Mouse (Mus musculus) stomach, postnatal 0 days (tissue): Measurements from ENCODE around the gene P2rx3. TPM values are rescaled to one million over a fixed set of nuclear protein-coding genes. Genes with fewer than 3 reads are reported as not detected.

ENCODE experiments used
- ATAC-seq: fragments of 200-750 bp; cut with Nextera tagmentation; 2 replicates; pipeline ENCODE4 v1.8.0; 2017; ENCODE audit not compliant: low FRiP score, low TSS enrichment
- DNase-seq: peaks from one replicate; pipeline ENCODE4 v3.0.0-alpha.2; 2016; ENCODE audit warnings: low spot score
- H3K27ac ChIP-seq: fragments of 300-500 bp; sonication (generic); replicated peaks from 2 replicates; pipeline ENCODE4 v1.5.1; 2014; ENCODE audit warnings: mild to moderate bottlenecking, control low read depth
- H3K27me3 ChIP-seq: fragments of 300-500 bp; sonication (generic); 2 replicates; pipeline ENCODE4 v1.6.1; 2014; ENCODE audit warnings: low read length; ENCODE audit not compliant: control insufficient read depth, insufficient read depth
- H3K36me3 ChIP-seq: fragments of 300-500 bp; sonication (generic); 2 replicates; pipeline ENCODE4 v1.6.1; 2014; ENCODE audit warnings: low read length, mixed read lengths; ENCODE audit not compliant: control insufficient read depth, insufficient read depth
- H3K4me1 ChIP-seq: fragments of 300-500 bp; sonication (generic); replicated peaks from 2 replicates; pipeline ENCODE4 v1.6.1; 2014; ENCODE audit warnings: antibody characterized with exemption; ENCODE audit not compliant: control insufficient read depth, insufficient read depth
- H3K4me2 ChIP-seq: fragments of 300-500 bp; sonication (generic); replicated peaks from 2 replicates; pipeline ENCODE4 v1.6.1; 2014; ENCODE audit warnings: low read depth, mild to moderate bottlenecking, control low read depth, moderate library complexity
- H3K4me3 ChIP-seq: fragments of 300-500 bp; sonication (generic); 2 replicates; pipeline ENCODE4 v1.5.1; 2014; ENCODE audit warnings: low read depth, low read length, control low read depth
- H3K9ac ChIP-seq: fragments of 300-500 bp; sonication (generic); 2 replicates; pipeline ENCODE4 v1.6.1; 2014; ENCODE audit warnings: mild to moderate bottlenecking, low read length, control low read depth, mixed read lengths
- H3K9me3 ChIP-seq: fragments of 300-500 bp; sonication (generic); 2 replicates; pipeline ENCODE4 v1.6.1; 2016; ENCODE audit warnings: low read length; ENCODE audit not compliant: control insufficient read depth
- CTCF ChIP-seq: IDR thresholded peaks from 2 replicates; pipeline ENCODE4 v1.5.1; 2016; ENCODE audit warnings: antibody characterized with exemption, low read depth, mild to moderate bottlenecking, moderate library complexity
- EP300 ChIP-seq: optimal IDR thresholded peaks from 2 replicates; pipeline ENCODE3; 2016; ENCODE audit warnings: antibody characterized with exemption
- WGBS: fragments of 180-500 bp; shearing (Covaris S2); extraction: QIAGEN DNeasy Blood & Tissue Kit; methylation state at CpG from one replicate; pipeline ENCODE4 v1.1.7; 2014; 5-methylcytosine and 5-hydroxymethylcytosine counted together
- polyA plus RNA-seq: library from polyadenylated mRNA; unstranded; fragments of >200 nt; fragmentation: Nextera tagmentation; extraction: Ambion mirVana; gene quantifications from 2 replicates; pipeline ENCODE4 v1.2.1, GENCODE M21; 2015

The P2rx3 gene
- polyA plus RNA-seq, 1 experiment from 2014 or later: 0.62 TPM

- Histone ChIP-seq H3K27ac (peak overlapping the region; percentile 96), H3K4me3 (no peak overlapping the region), H3K9ac (no peak overlapping the region), H3K9me3 (no peaks in the 10 kb centered on the region), H3K27me3 (no peaks in the 10 kb centered on the region), H3K36me3 (peaks cover 58% of the 10 kb centered on the region), H3K4me1 (no peaks in the 10 kb centered on the region), H3K4me2 (peak overlapping the region; percentile 77; the same call in 1 of the 2 replicates)
- TF ChIP-seq CTCF (peak; percentile 42), EP300 (no peak)
- 86% methylated on average over 6 of the region's 6 CpGs for WGBS
- ATAC-seq (no peak), DNase-seq (no peak)
Observed at GRCm38 (mm10) chr2:85059677-85060076, 22.4 kb upstream of the P2rx3 start.

- H3K27ac ChIP-seq: no peak overlapping the region
- no peak for DNase-seq
- no peaks in the 10 kb centered on the region for H3K4me1 ChIP-seq
- H3K27me3 ChIP-seq: no peaks in the 10 kb centered on the region
- no peak for ATAC-seq
- no peak overlapping the region for H3K4me3 ChIP-seq
- TF ChIP-seq CTCF: no peak
- TF ChIP-seq EP300: no peak
- 62% methylated on average over 5 of the region's 5 CpGs for WGBS
- no peak overlapping the region for H3K9ac ChIP-seq
- no peaks in the 10 kb centered on the region for H3K9me3 ChIP-seq
- H3K36me3 ChIP-seq: peaks cover 43% of the 10 kb centered on the region
- no peak overlapping the region for H3K4me2 ChIP-seq
Observed at GRCm38 (mm10) chr2:85056711-85057110, 19.4 kb upstream of the P2rx3 start.

DNA sequence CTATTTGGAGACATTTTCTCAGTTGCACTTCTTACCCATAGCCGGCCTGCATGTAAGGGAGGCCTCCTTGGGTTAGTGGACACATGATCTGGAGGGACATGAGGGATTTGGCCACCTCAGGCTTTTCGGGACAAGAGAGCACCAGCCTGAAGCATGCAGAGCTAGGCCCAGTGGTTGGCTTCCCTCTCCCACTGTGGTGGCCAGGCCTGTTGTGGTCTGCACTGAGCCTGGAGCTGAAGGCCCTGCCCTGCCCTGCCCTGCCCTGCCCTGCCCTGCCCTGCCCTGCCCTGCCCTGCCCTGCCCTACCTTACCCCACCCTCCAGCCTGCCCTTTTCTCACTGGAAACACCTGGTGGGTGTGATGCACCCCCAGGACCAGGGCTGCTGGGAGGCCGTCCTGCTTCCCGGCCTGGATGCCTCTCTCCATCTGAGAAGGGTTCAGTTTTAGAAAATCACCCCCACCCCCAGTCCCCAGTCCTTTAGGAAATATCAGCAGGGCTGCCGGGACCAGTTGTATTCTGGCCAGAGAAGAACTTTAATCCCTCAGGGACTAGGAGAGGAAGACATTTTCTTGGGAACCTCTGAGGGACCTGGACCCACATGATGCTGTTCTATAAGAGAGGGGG lies 16.0 kb upstream of the P2rx3 start:
- Histone ChIP-seq H3K4me2 (peak overlapping the region; percentile 77), H3K27me3 (no peaks in the 10 kb centered on the region), H3K27ac (no peak overlapping the region), H3K9ac (peak overlapping the region; percentile 35; the same call in 1 of the 2 replicates), H3K4me1 (0 out of 2 replicates have a peak, but pooled peaks cover 2% of the 10 kb centered on the region), H3K36me3 (peaks cover 32% of the 10 kb centered on the region), H3K4me3 (peak overlapping the region; percentile 8; the same call in 1 of the 2 replicates), H3K9me3 (no peaks in the 10 kb centered on the region)
- DNase-seq (peak; percentile 57), ATAC-seq (peak; percentile 49; the same call in 1 of the 2 replicates)
- TF ChIP-seq CTCF (no peak), EP300 (no peak)
- WGBS: 51% methylated on average over 5 of the region's 5 CpGs

GRCm38 (mm10) chr2:85050746-85051145 lies 13.5 kb upstream of the P2rx3 start:
- peak overlapping the region; percentile 48 for H3K4me3 ChIP-seq
- DNase-seq (peak; percentile 93), ATAC-seq (peak; percentile 63)
- TF ChIP-seq EP300: no peak
- TF ChIP-seq CTCF: no peak; the same call in 1 of the 2 replicates
- WGBS: 22% methylated on average over 9 of the region's 9 CpGs
- peak overlapping the region; percentile 99 for H3K27ac ChIP-seq
- no peaks in the 10 kb centered on the region for H3K9me3 ChIP-seq
- H3K9ac ChIP-seq: peak overlapping the region; percentile 75
- 0 out of 2 replicates have a peak, but pooled peaks cover 6% of the 10 kb centered on the region for H3K4me1 ChIP-seq
- peak overlapping the region; percentile 77 for H3K4me2 ChIP-seq
- no peaks in the 10 kb centered on the region for H3K27me3 ChIP-seq
- H3K36me3 ChIP-seq: peaks cover 25% of the 10 kb centered on the region

DNA sequence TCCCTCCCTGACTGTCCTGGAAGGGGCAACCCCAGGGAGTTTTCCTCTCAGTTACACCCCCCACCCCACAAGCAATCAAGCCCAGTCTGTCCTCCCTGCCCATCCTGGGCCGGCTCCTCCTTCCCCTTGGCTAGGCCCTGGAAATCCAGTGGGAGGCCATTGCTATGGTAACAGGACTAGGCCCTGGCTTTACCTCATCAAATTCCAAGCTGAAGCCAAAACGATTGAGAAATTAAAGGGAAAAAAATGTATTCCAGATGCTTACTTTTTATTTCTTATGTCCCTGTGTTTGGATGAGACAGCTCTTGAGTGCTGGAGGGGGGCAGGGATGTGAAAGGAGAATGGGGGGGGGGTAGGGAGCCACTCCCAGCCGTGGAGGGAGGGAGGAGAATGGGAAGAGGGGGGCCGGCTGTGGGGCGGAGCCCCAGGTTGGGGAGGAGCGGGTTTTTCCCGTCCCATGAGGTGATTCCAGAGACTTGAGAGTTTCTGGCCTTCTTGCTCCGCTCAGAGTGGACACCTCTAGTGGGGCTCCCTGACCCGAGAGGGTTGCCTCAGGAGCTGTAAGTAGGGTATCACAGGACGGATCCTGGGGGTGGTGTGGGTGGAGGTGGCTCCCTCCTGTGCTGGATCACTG lies 12.9 kb upstream of the P2rx3 start:
- H3K27me3 ChIP-seq: no peaks in the 10 kb centered on the region
- 0 out of 2 replicates have a peak, but pooled peaks cover 6% of the 10 kb centered on the region for H3K4me1 ChIP-seq
- WGBS: 4% methylated on average over 10 of the region's 10 CpGs
- peak overlapping the region; percentile 75 for H3K9ac ChIP-seq
- ATAC-seq (peak; percentile 36), DNase-seq (peak; percentile 86)
- H3K27ac ChIP-seq: peak overlapping the region; percentile 99
- no peaks in the 10 kb centered on the region for H3K9me3 ChIP-seq
- TF ChIP-seq CTCF (no peak), EP300 (no peak)
- peak overlapping the region; percentile 48 for H3K4me3 ChIP-seq
- peaks cover 23% of the 10 kb centered on the region for H3K36me3 ChIP-seq
- H3K4me2 ChIP-seq: peak overlapping the region; percentile 77

DNA sequence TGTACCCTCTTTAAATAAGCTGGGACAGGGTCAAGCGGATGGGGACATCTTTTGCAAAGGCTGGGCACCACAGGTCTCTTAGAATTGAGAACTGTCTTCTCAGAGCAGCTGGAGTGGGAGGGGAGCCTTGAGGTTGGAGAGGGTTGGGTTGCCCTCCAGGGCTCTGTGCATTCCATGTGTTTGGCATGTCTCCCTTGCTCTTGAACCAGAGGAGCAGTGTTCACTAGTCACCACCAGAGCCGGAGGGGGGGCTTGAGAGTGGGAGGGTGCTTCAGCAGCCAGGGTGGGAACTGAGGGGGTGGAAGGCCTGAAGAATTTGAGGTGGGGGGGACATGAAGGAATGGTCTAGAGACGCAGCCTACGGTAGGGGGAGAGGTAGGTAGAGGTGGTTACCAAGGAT lies 12.0 kb upstream of the P2rx3 start:
- no peak for DNase-seq
- no peak for ATAC-seq
- Histone ChIP-seq H3K4me1 (0 out of 2 replicates have a peak, but pooled peaks cover 6% of the 10 kb centered on the region), H3K27ac (peak overlapping the region; percentile 99), H3K27me3 (no peaks in the 10 kb centered on the region), H3K9ac (no peak overlapping the region), H3K4me2 (peak overlapping the region; percentile 77), H3K36me3 (peaks cover 17% of the 10 kb centered on the region), H3K9me3 (no peaks in the 10 kb centered on the region), H3K4me3 (peak overlapping the region; percentile 62; the same call in 1 of the 2 replicates)
- no peak for TF ChIP-seq EP300
- 0 out of 2 replicates have a peak, but pooled peaks have one; percentile 3 for TF ChIP-seq CTCF
- whole genome bisulfite sequencing: 61% methylated on average over 4 of the region's 4 CpGs
